ENCODE assay signal across 8 mouse cellular contexts in the genomic region with DNA sequence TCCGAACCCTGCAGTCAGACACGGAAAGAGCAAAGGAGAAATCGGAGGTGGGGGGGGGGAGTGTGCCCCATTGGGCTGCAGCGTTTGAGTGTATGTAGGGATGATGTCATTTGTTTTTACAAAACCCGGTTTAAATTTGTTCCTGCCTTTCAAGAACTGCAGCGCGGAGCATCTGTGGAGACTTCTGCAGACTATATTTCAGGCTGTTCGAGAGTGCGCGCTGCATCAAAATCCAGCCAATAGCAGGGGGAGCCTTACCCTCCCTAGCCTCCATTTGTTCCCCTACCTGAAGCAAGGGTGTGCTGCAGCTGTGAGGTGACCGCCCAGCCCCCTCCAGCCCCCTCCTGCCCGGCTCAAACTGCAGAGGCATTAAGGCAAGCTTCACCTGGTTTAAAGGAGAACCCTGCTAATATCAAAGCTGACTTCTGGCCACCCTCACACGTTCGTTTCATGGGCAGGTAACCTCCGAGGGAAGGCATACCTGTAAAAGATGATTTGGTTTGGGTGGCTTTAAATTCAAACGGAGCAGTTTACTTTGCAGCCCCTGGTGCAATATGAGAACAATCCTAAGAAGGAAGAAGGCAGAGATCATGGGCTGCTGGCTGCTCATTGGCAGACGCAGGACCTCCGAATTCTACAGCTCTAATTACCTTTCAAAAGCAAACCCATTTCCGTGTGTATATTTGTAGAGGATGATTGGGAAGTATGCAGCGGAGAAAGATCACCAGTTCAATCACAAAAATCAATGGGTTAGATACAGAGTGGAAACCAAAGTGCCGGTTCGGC.
A peak's percentile ranks its signal among the peaks of the same experiment; 100 is the strongest.
DNase-seq lines count a peak whose midpoint lies in the region; ATAC-seq and TF ChIP-seq lines count a peak whose summit lies in the region.

No protein-coding gene starts in this region.

- no peak overlapping the region for H3K27ac ChIP-seq in heart, postnatal 0 days (ENCODE audit: low read depth)
- H3K27ac ChIP-seq in embryonic facial prominence, embryonic 10.5 days (replicated peaks) = peak overlapping the region; percentile 84
- no peak overlapping the region for H3K27ac ChIP-seq in intestine, embryonic 16.5 days (ENCODE audit: low read length)
- H3K27ac ChIP-seq in liver, adult 2 months (replicated peaks; ENCODE audit: insufficient read depth, low read depth, low read length) = no peak overlapping the region

- ATAC-seq in heart, postnatal 0 days (ENCODE audit: insufficient read depth, low read depth) = peak; percentile 44; the same call in 1 of the 2 replicates
- ATAC-seq in intestine, embryonic 16.5 days = peak; percentile 85

- peak overlapping the region; percentile 41 for H3K4me3 ChIP-seq in heart, postnatal 0 days (ENCODE audit: low read depth, low read length)
- H3K4me3 ChIP-seq in embryonic facial prominence, embryonic 10.5 days = peak overlapping the region; percentile 59
- H3K4me3 ChIP-seq in intestine, embryonic 16.5 days (ENCODE audit: low read length) = peak overlapping the region; percentile 46
- peak overlapping the region; percentile 22; the same call in 1 of the 2 replicates for H3K4me3 ChIP-seq in liver, adult 2 months (ENCODE audit: insufficient read depth, low read depth, low read length)

- TF ChIP-seq CTCF in heart, postnatal 0 days (IDR thresholded peaks at IDR 0.05; ENCODE audit: low read depth) = no peak
- no peak for TF ChIP-seq CTCF in liver, adult 2 months (IDR thresholded peaks at IDR 0.05; ENCODE audit: low read depth, low read length)

- peak overlapping the region; percentile 37 for H3K9ac ChIP-seq in heart, postnatal 0 days (replicated peaks; ENCODE audit: low read depth, low read length)
- H3K9ac ChIP-seq in intestine, embryonic 16.5 days (ENCODE audit: low read depth, low read length) = peak overlapping the region; percentile 30
- no peak overlapping the region for H3K9ac ChIP-seq in liver, adult 2 months (ENCODE audit: low read depth, low read length)

- no peak for DNase-seq in heart, postnatal 0 days (ENCODE audit: low spot score)
- DNase-seq in heart, postnatal 14 days = no peak
- peak; percentile 73 for DNase-seq in embryonic facial prominence, embryonic 10.5 days (ENCODE audit: low spot score)
- DNase-seq in liver, adult 2 months (ENCODE audit: extremely low read depth, low read depth, low spot score) = peak; percentile 15
- DNase-seq in right cerebral cortex, postnatal 14 days = peak; percentile 25
- no peak for DNase-seq in yolk sac, embryonic 10.5 days (ENCODE audit: low spot score)
- no peak for DNase-seq in adrenal gland, postnatal 25 days

- no peaks in the 10 kb centered on the region for H3K36me3 ChIP-seq in heart, postnatal 0 days (replicated peaks; ENCODE audit: control insufficient read depth, insufficient read depth, low read length)
- no peaks in the 10 kb centered on the region for H3K36me3 ChIP-seq in embryonic facial prominence, embryonic 10.5 days (replicated peaks)
- H3K36me3 ChIP-seq in intestine, embryonic 16.5 days (ENCODE audit: control insufficient read depth, insufficient read depth, low read length) = no peaks in the 10 kb centered on the region
- H3K36me3 ChIP-seq in liver, adult 2 months (ENCODE audit: control insufficient read depth, insufficient read depth, low read length) = no peaks in the 10 kb centered on the region

- H3K27me3 ChIP-seq in heart, postnatal 0 days (ENCODE audit: control insufficient read depth, insufficient read depth, low read length) = no peaks in the 10 kb centered on the region
- peaks cover 24% of the 10 kb centered on the region for H3K27me3 ChIP-seq in embryonic facial prominence, embryonic 10.5 days (replicated peaks; ENCODE audit: low read depth, poor library complexity, severe bottlenecking)
- no peaks in the 10 kb centered on the region for H3K27me3 ChIP-seq in intestine, embryonic 16.5 days (replicated peaks; ENCODE audit: control insufficient read depth, insufficient read depth, low read length)
- no peaks in the 10 kb centered on the region for H3K27me3 ChIP-seq in liver, adult 2 months (ENCODE audit: control insufficient read depth, insufficient read depth, low read length)

- no peak for TF ChIP-seq EP300 in heart, postnatal 0 days (IDR thresholded peaks at IDR 0.05; ENCODE audit: low read depth)

- H3K79me2 ChIP-seq in liver, adult 2 months (ENCODE audit: control insufficient read depth, insufficient read depth, low read length) = no peaks in the 10 kb centered on the region

- no peaks in the 10 kb centered on the region for H3K9me3 ChIP-seq in heart, postnatal 0 days (replicated peaks; ENCODE audit: control insufficient read depth, low read length)
- no peaks in the 10 kb centered on the region for H3K9me3 ChIP-seq in embryonic facial prominence, embryonic 10.5 days
- no peaks in the 10 kb centered on the region for H3K9me3 ChIP-seq in intestine, embryonic 16.5 days (ENCODE audit: control insufficient read depth, low read length)

- intact Hi-C loops in heart, postnatal 14 days (cut with DNase I) = no loop called here

- no peak for TF ChIP-seq POLR2A in liver, adult 2 months (IDR thresholded peaks at IDR 0.05; ENCODE audit: extremely low read depth, insufficient read depth, low read length)

- H3K4me2 ChIP-seq in heart, postnatal 0 days (ENCODE audit: low read depth, low read length) = peak overlapping the region; percentile 74
- peak overlapping the region; percentile 83 for H3K4me2 ChIP-seq in intestine, embryonic 16.5 days (ENCODE audit: low read depth, low read length)

- H3K4me1 ChIP-seq in heart, postnatal 0 days (ENCODE audit: control insufficient read depth, insufficient read depth) = no peaks in the 10 kb centered on the region
- peaks cover 16% of the 10 kb centered on the region for H3K4me1 ChIP-seq in embryonic facial prominence, embryonic 10.5 days
- H3K4me1 ChIP-seq in intestine, embryonic 16.5 days (ENCODE audit: control insufficient read depth, insufficient read depth, low read length) = peaks cover 3% of the 10 kb centered on the region; the same call in 1 of the 2 replicates
- H3K4me1 ChIP-seq in liver, adult 2 months (ENCODE audit: control insufficient read depth, insufficient read depth, low read length) = no peaks in the 10 kb centered on the region

- 11% methylated on average over 22 of the region's 22 CpGs for WGBS in heart, postnatal 0 days
- 8% methylated on average over 22 of the region's 22 CpGs for WGBS in embryonic facial prominence, embryonic 10.5 days
- WGBS in intestine, embryonic 16.5 days = 8% methylated on average over 22 of the region's 22 CpGs
- WGBS in liver, adult 2 months = 6% methylated on average over 22 of the region's 22 CpGs

Comparison
In these comparisons a context has a peak if more than half of its experiments do, and no peak if none do; other contexts are left out.
1. DNase-seq: peak in embryonic facial prominence, embryonic 10.5 days (single experiment), liver, adult 2 months (single experiment) and right cerebral cortex, postnatal 14 days (single experiment); none in heart, postnatal 0 days (single experiment), heart, postnatal 14 days (0 of 2), yolk sac, embryonic 10.5 days (single experiment) and adrenal gland, postnatal 25 days (single experiment).
2. Peak in every context shown above with its lines, with median percentiles within 50 percentile points of each other: H3K4me3 ChIP-seq.